ENCODE assay signal across 9 mouse cellular contexts in genomic region chr11:79729231-79730047, GRCm38 (mm10).
DNase-seq lines count a peak whose midpoint lies in the region; ATAC-seq lines count a peak whose summit lies in the region.
"Had no signal": no experiment of that assay in that cellular context is flagged by ENCODE, and none has a peak within 500 bp of the region (broad histone marks: within the 10 kb centered on the region; RNA-seq: fewer than 3 reads in every experiment).

No protein-coding gene starts in this region.

- H3K9me3 ChIP-seq in heart, embryonic 11.5 days (replicated peaks; ENCODE audit: control insufficient read depth, low read length), result no peaks in the 10 kb centered on the region
- H3K9me3 ChIP-seq in kidney, embryonic 16.5 days (ENCODE audit: low read length), result no peaks in the 10 kb centered on the region; the same call in 1 of the 2 replicates
- H3K9me3 ChIP-seq in stomach, embryonic 14.5 days (ENCODE audit: control insufficient read depth, low read depth, low read length), result no peaks in the 10 kb centered on the region

- no peak for ATAC-seq in heart, embryonic 11.5 days (replicated peaks; ENCODE audit: insufficient number of reproducible peaks, low FRiP score, low TSS enrichment)
- peak; percentile 31; the same call in 1 of the 2 replicates for ATAC-seq in kidney, embryonic 16.5 days (ENCODE audit: low FRiP score, low TSS enrichment)
- no peak for ATAC-seq in stomach, embryonic 14.5 days (ENCODE audit: insufficient number of reproducible peaks, insufficient read depth, low FRiP score, low read depth)

- no peak overlapping the region for H3K9ac ChIP-seq in heart, embryonic 11.5 days (ENCODE audit: low read depth, low read length)
- H3K9ac ChIP-seq in kidney, embryonic 16.5 days (replicated peaks; ENCODE audit: low read length), result no peak overlapping the region
- H3K9ac ChIP-seq in stomach, embryonic 14.5 days (replicated peaks; ENCODE audit: low read depth, low read length), result no peak overlapping the region

- H3K4me1 ChIP-seq in heart, embryonic 11.5 days (ENCODE audit: control insufficient read depth, insufficient read depth, low read length), result no peaks in the 10 kb centered on the region
- no peaks in the 10 kb centered on the region for H3K4me1 ChIP-seq in kidney, embryonic 16.5 days (ENCODE audit: insufficient read depth, low read length)
- no peaks in the 10 kb centered on the region for H3K4me1 ChIP-seq in stomach, embryonic 14.5 days (ENCODE audit: control insufficient read depth, insufficient read depth, low read length)

- H3K27me3 ChIP-seq in heart, embryonic 11.5 days (ENCODE audit: control insufficient read depth, insufficient read depth, low read length), result no peaks in the 10 kb centered on the region
- no peaks in the 10 kb centered on the region for H3K27me3 ChIP-seq in kidney, embryonic 16.5 days (ENCODE audit: insufficient read depth, low read length)
- no peaks in the 10 kb centered on the region for H3K27me3 ChIP-seq in stomach, embryonic 14.5 days (ENCODE audit: control insufficient read depth, insufficient read depth, low read length)

- DNase-seq in heart, adult 11 months, result peak; percentile 98
- peak; percentile 90 to 92 for DNase-seq in cerebellum, postnatal 14 days
- DNase-seq in gastrocnemius, postnatal 36 days, result peak; percentile 45 to 61
- peak; percentile 87 for DNase-seq in lung, postnatal 10 days
- DNase-seq in natural killer cell, adult 2 months (ENCODE audit: low spot score in 2 of 2), result no peak

- no peak overlapping the region for H3K4me2 ChIP-seq in heart, embryonic 11.5 days
- no peak overlapping the region for H3K4me2 ChIP-seq in kidney, embryonic 16.5 days (replicated peaks; ENCODE audit: low read depth, low read length)
- H3K4me2 ChIP-seq in stomach, embryonic 14.5 days (replicated peaks; ENCODE audit: low read depth, low read length), result no peak overlapping the region

- no peak overlapping the region for H3K4me3 ChIP-seq in heart, embryonic 11.5 days (ENCODE audit: low read depth, low read length)
- H3K4me3 ChIP-seq in kidney, embryonic 16.5 days (ENCODE audit: low read length), result no peak overlapping the region
- H3K4me3 ChIP-seq in stomach, embryonic 14.5 days (ENCODE audit: low read depth, low read length), result no peak overlapping the region
- H3K4me3 ChIP-seq: erythroblast, embryonic 14.5 days had no signal

- H3K27ac ChIP-seq in heart, embryonic 11.5 days (ENCODE audit: low read depth, low read length), result no peak overlapping the region
- H3K27ac ChIP-seq in kidney, embryonic 16.5 days (ENCODE audit: low read length), result peak overlapping the region; percentile 71
- H3K27ac ChIP-seq in stomach, embryonic 14.5 days (ENCODE audit: low read length), result peak overlapping the region; percentile 21; the same call in 1 of the 2 replicates

- WGBS in heart, embryonic 11.5 days (ENCODE audit: insufficient replicate concordance), result 66% methylated on average over 13 of the region's 13 CpGs
- WGBS in kidney, embryonic 16.5 days, result 73% methylated on average over 13 of the region's 13 CpGs
- 77% methylated on average over 13 of the region's 13 CpGs for WGBS in stomach, embryonic 14.5 days

- no peaks in the 10 kb centered on the region; the same call in 1 of the 2 replicates for H3K36me3 ChIP-seq in heart, embryonic 11.5 days (ENCODE audit: control insufficient read depth, insufficient read depth, low read length)
- H3K36me3 ChIP-seq in kidney, embryonic 16.5 days (ENCODE audit: insufficient read depth, low read length), result peaks cover 6% of the 10 kb centered on the region; the same call in 1 of the 2 replicates
- H3K36me3 ChIP-seq in stomach, embryonic 14.5 days (ENCODE audit: control insufficient read depth, insufficient read depth, low read length), result no peaks in the 10 kb centered on the region; the same call in 1 of the 2 replicates

- intact Hi-C loops in gastrocnemius, postnatal 36 days (cut with DNase I), result no loop called here

Comparison
In these comparisons a context has a peak if more than half of its experiments do, and no peak if none do; other contexts are left out.
1. DNase-seq: peak in heart, adult 11 months (single experiment), cerebellum, postnatal 14 days (2 of 2), gastrocnemius, postnatal 36 days (2 of 2) and lung, postnatal 10 days (single experiment); none in natural killer cell, adult 2 months (0 of 2).